Mouse (Mus musculus): ENCODE results near the gene Zer1. TPM values are rescaled to one million over a fixed set of nuclear protein-coding genes. Genes with fewer than 3 reads are reported as not detected.

The Zer1 gene
- polyA plus RNA-seq, 1 experiment from 2014 or later = 5.0 TPM

- peak overlapping the region; percentile 90 for H3K27ac ChIP-seq
- H3K4me3 ChIP-seq = peak overlapping the region; percentile 93
- peak overlapping the region; percentile 95 for H3K9ac ChIP-seq
- peaks cover 16% of the 10 kb centered on the region for H3K4me1 ChIP-seq (replicated peaks)
- peak; percentile 58 for ATAC-seq (replicated peaks; ENCODE audit: insufficient number of reproducible peaks, insufficient read depth, low FRiP score, low read depth)
- H3K36me3 ChIP-seq = no peaks in the 10 kb centered on the region
- H3K4me2 ChIP-seq = peak overlapping the region; percentile 87
- H3K9me3 ChIP-seq (replicated peaks) = no peaks in the 10 kb centered on the region
- under 1% methylated on average over 44 of the region's 44 CpGs for WGBS
- no peaks in the 10 kb centered on the region for H3K27me3 ChIP-seq
Measured at GRCm38 (mm10) chr2:30123729-30124471, 485 bp downstream of the Zer1 start.

GRCm38 (mm10) chr2:30122766-30123165 lies 1.6 kb downstream of the Zer1 start:
- H3K27me3 ChIP-seq = no peaks in the 10 kb centered on the region
- H3K9me3 ChIP-seq (replicated peaks) = no peaks in the 10 kb centered on the region
- H3K36me3 ChIP-seq = no peaks in the 10 kb centered on the region
- H3K4me1 ChIP-seq (replicated peaks) = peaks cover 16% of the 10 kb centered on the region
- no peak overlapping the region; the same call in 1 of the 2 replicates for H3K4me2 ChIP-seq
- no peak overlapping the region for H3K27ac ChIP-seq
- H3K4me3 ChIP-seq = no peak overlapping the region
- no peak overlapping the region for H3K9ac ChIP-seq
- ATAC-seq (replicated peaks; ENCODE audit: insufficient number of reproducible peaks, insufficient read depth, low FRiP score, low read depth) = no peak
- 79% methylated on average over 5 of the region's 5 CpGs for WGBS

GRCm38 (mm10) chr2:30120269-30120668 lies 4.1 kb downstream of the Zer1 start:
- Histone ChIP-seq H3K9me3 (replicated peaks) (no peaks in the 10 kb centered on the region), H3K4me1 (replicated peaks) (peaks cover 16% of the 10 kb centered on the region), H3K4me2 (no peak overlapping the region), H3K27ac (no peak overlapping the region), H3K27me3 (no peaks in the 10 kb centered on the region), H3K4me3 (no peak overlapping the region), H3K9ac (no peak overlapping the region), H3K36me3 (no peaks in the 10 kb centered on the region)
- ATAC-seq (replicated peaks; ENCODE audit: insufficient number of reproducible peaks, insufficient read depth, low FRiP score, low read depth) = no peak
- WGBS = 81% methylated on average over 4 of the region's 4 CpGs

GRCm38 (mm10) chr2:30119641-30120051 lies 4.7 kb downstream of the Zer1 start:
- Histone ChIP-seq H3K9ac (no peak overlapping the region), H3K27ac (no peak overlapping the region), H3K27me3 (no peaks in the 10 kb centered on the region), H3K4me3 (no peak overlapping the region), H3K4me2 (no peak overlapping the region), H3K4me1 (replicated peaks) (peaks cover 10% of the 10 kb centered on the region), H3K36me3 (no peaks in the 10 kb centered on the region), H3K9me3 (replicated peaks) (no peaks in the 10 kb centered on the region)
- 47% methylated on average over 6 of the region's 6 CpGs for WGBS
- ATAC-seq (replicated peaks; ENCODE audit: insufficient number of reproducible peaks, insufficient read depth, low FRiP score, low read depth) = no peak

GRCm38 (mm10) chr2:30112564-30112963 lies 11.8 kb downstream of the Zer1 start:
- Histone ChIP-seq H3K27ac (no peak overlapping the region), H3K36me3 (peaks cover 42% of the 10 kb centered on the region), H3K4me1 (replicated peaks) (0 out of 2 replicates have a peak, but pooled peaks cover 4% of the 10 kb centered on the region), H3K9ac (no peak overlapping the region), H3K27me3 (no peaks in the 10 kb centered on the region), H3K4me2 (no peak overlapping the region), H3K4me3 (no peak overlapping the region), H3K9me3 (replicated peaks) (no peaks in the 10 kb centered on the region)
- 80% methylated on average over 5 of the region's 5 CpGs for WGBS
- 0 out of 2 replicates have a peak, but pooled peaks have one; percentile 26 for ATAC-seq (replicated peaks; ENCODE audit: insufficient number of reproducible peaks, insufficient read depth, low FRiP score, low read depth)

- H3K4me2 ChIP-seq = no peak overlapping the region
- 89% methylated on average over 2 of the region's 2 CpGs for WGBS
- ATAC-seq (replicated peaks; ENCODE audit: insufficient number of reproducible peaks, insufficient read depth, low FRiP score, low read depth) = no peak
- H3K9me3 ChIP-seq (replicated peaks) = no peaks in the 10 kb centered on the region
- no peak overlapping the region for H3K4me3 ChIP-seq
- H3K36me3 ChIP-seq = peaks cover 48% of the 10 kb centered on the region
- no peak overlapping the region for H3K9ac ChIP-seq
- H3K27me3 ChIP-seq = no peaks in the 10 kb centered on the region
- H3K4me1 ChIP-seq (replicated peaks) = 0 out of 2 replicates have a peak, but pooled peaks cover 4% of the 10 kb centered on the region
- H3K27ac ChIP-seq = no peak overlapping the region
Measured at GRCm38 (mm10) chr2:30111500-30111899, 12.9 kb downstream of the Zer1 start.

- no peak for ATAC-seq (replicated peaks; ENCODE audit: insufficient number of reproducible peaks, insufficient read depth, low FRiP score, low read depth)
- no peak overlapping the region for H3K9ac ChIP-seq
- no peak overlapping the region for H3K4me3 ChIP-seq
- no peaks in the 10 kb centered on the region for H3K9me3 ChIP-seq (replicated peaks)
- 75% methylated on average over 4 of the region's 4 CpGs for WGBS
- H3K4me1 ChIP-seq (replicated peaks) = 0 out of 2 replicates have a peak, but pooled peaks cover 4% of the 10 kb centered on the region
- no peak overlapping the region for H3K27ac ChIP-seq
- H3K4me2 ChIP-seq = no peak overlapping the region
- H3K27me3 ChIP-seq = no peaks in the 10 kb centered on the region
- peaks cover 67% of the 10 kb centered on the region for H3K36me3 ChIP-seq
Measured at GRCm38 (mm10) chr2:30108260-30108659, 16.1 kb downstream of the Zer1 start.

- WGBS = 90% methylated on average over 5 of the region's 5 CpGs
- H3K9ac ChIP-seq = no peak overlapping the region
- H3K4me3 ChIP-seq = no peak overlapping the region
- H3K4me1 ChIP-seq (replicated peaks) = 0 out of 2 replicates have a peak, but pooled peaks cover 4% of the 10 kb centered on the region
- no peaks in the 10 kb centered on the region for H3K9me3 ChIP-seq (replicated peaks)
- no peak overlapping the region for H3K27ac ChIP-seq
- H3K27me3 ChIP-seq = no peaks in the 10 kb centered on the region
- ATAC-seq (replicated peaks; ENCODE audit: insufficient number of reproducible peaks, insufficient read depth, low FRiP score, low read depth) = no peak
- no peak overlapping the region for H3K4me2 ChIP-seq
- H3K36me3 ChIP-seq = peaks cover 69% of the 10 kb centered on the region
Measured at GRCm38 (mm10) chr2:30107646-30108045, 16.7 kb downstream of the Zer1 start.

GRCm38 (mm10) chr2:30106364-30106763 lies 18.0 kb downstream of the Zer1 start:
- H3K36me3 ChIP-seq = peaks cover 74% of the 10 kb centered on the region
- H3K4me1 ChIP-seq (replicated peaks) = 0 out of 2 replicates have a peak, but pooled peaks cover 4% of the 10 kb centered on the region
- H3K27ac ChIP-seq = no peak overlapping the region
- H3K27me3 ChIP-seq = no peaks in the 10 kb centered on the region
- H3K9ac ChIP-seq = no peak overlapping the region
- no peak overlapping the region for H3K4me3 ChIP-seq
- H3K9me3 ChIP-seq (replicated peaks) = no peaks in the 10 kb centered on the region
- H3K4me2 ChIP-seq = no peak overlapping the region
- no peak for ATAC-seq (replicated peaks; ENCODE audit: insufficient number of reproducible peaks, insufficient read depth, low FRiP score, low read depth)

- no peak overlapping the region for H3K4me2 ChIP-seq
- peaks cover 52% of the 10 kb centered on the region for H3K36me3 ChIP-seq
- no peak for ATAC-seq (replicated peaks; ENCODE audit: insufficient number of reproducible peaks, insufficient read depth, low FRiP score, low read depth)
- no peaks in the 10 kb centered on the region for H3K27me3 ChIP-seq
- H3K4me3 ChIP-seq = no peak overlapping the region
- no peaks in the 10 kb centered on the region for H3K9me3 ChIP-seq (replicated peaks)
- H3K4me1 ChIP-seq (replicated peaks) = no peaks in the 10 kb centered on the region
- H3K27ac ChIP-seq = no peak overlapping the region
- 66% methylated on average over 4 of the region's 4 CpGs for WGBS
- H3K9ac ChIP-seq = no peak overlapping the region
Measured at GRCm38 (mm10) chr2:30100214-30100613, 24.2 kb downstream of the Zer1 start.

GRCm38 (mm10) chr2:30095882-30096527 lies 28.4 kb downstream of the Zer1 start:
- no peak overlapping the region for H3K27ac ChIP-seq
- ATAC-seq (replicated peaks; ENCODE audit: insufficient number of reproducible peaks, insufficient read depth, low FRiP score, low read depth) = no peak
- no peak overlapping the region for H3K9ac ChIP-seq
- WGBS = 82% methylated on average over 2 of the region's 2 CpGs
- no peak overlapping the region for H3K4me3 ChIP-seq
- no peak overlapping the region for H3K4me2 ChIP-seq
- H3K4me1 ChIP-seq (replicated peaks) = peaks cover 25% of the 10 kb centered on the region
- H3K9me3 ChIP-seq (replicated peaks) = no peaks in the 10 kb centered on the region
- peaks cover 29% of the 10 kb centered on the region for H3K36me3 ChIP-seq
- no peaks in the 10 kb centered on the region for H3K27me3 ChIP-seq
